Mouse (Mus musculus) left cerebral cortex, adult 11 months (tissue): ENCODE measurements around the gene Pyroxd2.
"Not testable (repeated sequence)": the region's sequence is repeated elsewhere in the genome, so short reads cannot be mapped to it uniquely, and the experiment has no call there.

Experiments
- DNase-seq: peaks from one replicate; pipeline ENCODE4 v3.0.0; 2022; ENCODE audit warnings: low spot score

Gene Pyroxd2

DNA sequence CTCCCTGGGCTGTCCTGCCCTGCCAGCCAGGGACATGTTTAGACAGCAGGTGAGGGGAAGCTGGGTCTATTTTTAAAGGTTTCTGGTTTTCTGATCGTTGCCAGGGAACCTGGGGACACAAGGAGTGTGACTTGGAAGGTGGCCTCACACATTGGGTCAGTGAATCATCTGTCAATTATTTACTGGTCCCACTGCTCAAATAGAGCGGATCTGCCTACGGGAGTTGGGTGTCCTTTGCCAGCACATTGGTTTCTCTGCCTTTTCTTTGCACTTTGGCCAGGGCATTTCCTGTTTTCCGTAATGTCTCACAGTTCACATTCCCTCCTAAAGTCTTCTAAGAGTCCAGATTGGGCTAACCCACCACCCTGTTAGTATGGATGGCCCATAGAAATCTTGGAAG, 62.8 kb downstream of the Pyroxd2 start:
- DNase-seq = no peak

DNA sequence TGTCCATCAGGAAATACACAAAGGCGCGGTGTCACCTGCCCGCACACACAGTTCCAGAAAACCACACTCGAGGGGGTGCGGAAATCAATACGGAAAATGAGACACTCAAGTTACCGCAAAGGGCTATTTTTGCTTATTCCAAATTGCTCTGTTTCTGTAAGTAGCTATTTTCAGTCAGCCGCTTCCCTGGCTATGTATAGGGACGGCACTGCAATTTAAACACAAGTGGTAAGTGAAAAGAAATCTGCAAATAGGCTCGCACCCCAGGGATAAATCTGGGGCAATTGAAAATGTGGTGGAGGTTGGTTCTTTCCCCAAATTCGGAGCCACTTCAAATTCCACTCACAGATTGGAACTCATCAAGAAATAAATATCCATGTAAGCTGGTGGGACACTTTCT, 63.3 kb downstream of the Pyroxd2 start:
- DNase-seq = peak; percentile 18

DNA sequence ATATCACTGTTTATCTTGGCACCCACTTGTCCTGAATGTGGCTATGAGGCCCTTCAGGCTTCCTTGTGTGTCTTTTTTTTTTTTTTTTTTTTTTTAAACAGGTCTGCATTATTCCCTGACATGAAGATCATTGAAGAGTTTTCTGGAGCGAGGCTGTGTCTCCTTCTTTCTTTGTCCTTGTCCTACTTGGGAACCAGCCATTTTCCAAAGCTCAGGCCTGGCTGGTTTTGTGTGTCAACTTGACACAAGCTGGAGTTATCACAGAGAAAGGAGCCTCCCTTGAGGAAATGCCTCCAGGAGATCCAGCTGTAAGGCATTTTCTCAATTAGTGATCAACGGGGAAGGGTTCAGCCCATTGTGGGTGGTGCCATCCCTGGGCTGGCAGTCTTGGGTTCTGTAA, 69.8 kb downstream of the Pyroxd2 start:
- not testable (repeated sequence) for DNase-seq

DNA sequence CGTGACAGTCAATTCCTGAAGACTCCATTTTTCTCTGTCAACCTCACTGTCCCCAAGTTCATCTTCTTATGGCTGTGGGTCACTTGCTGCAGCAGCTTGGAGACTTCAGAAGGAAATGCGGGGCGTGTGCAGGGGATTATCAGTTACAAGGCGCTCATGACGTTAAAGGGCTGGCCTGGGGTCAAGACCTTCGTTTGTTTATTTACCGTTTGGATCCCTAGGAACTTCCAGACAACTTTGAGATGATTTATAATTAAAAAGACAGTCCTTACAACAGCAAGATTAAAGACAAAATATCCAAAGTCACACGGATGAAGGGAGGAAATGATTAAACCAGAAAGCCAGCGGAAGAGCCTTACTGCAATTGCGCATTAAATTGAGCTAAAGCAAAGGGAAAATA, 74.4 kb downstream of the Pyroxd2 start:
- no peak for DNase-seq

DNA sequence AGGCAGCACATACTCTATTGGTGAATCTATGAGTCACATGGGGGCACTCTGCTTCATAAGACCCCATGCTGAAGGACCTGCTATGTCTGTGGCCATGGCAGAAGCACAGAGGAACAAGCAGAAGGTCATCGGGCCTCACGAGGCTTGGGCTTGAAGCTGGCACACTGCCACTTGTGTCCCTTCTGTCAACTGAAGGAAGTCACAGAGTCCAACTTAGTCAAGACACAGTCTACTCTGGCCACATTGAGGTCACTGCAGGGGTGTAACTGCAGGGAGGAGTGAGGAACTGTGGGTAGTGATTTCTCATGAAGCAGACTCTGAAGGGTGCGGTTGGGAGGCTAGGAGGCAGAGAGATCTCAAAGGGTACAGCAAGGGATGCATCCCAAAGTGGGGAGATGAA, 75.1 kb downstream of the Pyroxd2 start:
- DNase-seq = no peak

DNA sequence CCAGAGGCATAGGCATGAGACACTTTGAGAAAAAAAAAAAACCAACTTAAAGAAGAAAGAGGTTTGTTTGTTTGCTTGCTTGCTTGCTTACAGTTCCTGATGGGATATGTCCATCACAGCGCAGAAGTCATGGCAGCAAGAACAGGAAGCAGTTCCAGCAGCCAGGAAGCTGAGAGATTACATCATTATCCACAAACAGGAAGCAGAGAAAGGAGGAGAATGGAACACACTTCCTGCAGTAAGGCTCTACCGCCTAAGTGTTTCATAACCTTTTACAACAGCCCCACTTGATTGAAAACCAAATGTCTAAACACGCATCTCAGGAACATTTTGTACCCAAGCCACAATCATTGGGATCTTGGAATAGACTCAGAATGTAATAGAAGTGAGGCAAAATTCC, 75.6 kb downstream of the Pyroxd2 start:
- no peak for DNase-seq
